Mouse (Mus musculus): Measurements from ENCODE around the gene D7Ertd443e. TPM values are rescaled to one million over a fixed set of nuclear protein-coding genes. Genes with fewer than 3 reads are reported as not detected.

The D7Ertd443e gene
- total and polyA plus RNA-seq, 3 experiments: 0.22 TPM; not detected in 2

DNA sequence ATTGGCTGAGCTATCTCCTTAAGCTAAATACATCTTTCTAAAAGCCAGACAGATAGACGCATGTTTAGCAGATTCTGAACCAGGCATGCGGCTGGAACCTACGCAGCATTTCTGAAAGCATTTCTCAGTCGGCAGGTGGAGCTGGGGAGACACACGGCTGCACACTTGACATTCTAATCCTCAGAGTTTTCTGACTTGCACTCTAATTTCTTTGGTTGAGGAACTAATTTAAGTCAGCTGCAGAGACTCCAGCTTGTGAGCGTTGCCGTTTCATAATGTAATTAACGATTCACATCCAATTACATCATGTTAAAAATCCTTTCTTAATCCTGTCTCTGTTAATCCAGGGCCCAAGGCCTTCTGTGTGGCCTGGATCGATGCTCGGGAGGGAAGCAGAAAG lies 64.5 kb downstream of the D7Ertd443e start:
- no peak for ATAC-seq (ENCODE audit: extremely low read depth, insufficient number of reproducible peaks, low FRiP score, poor library complexity, severe bottlenecking)
- H3K4me3 ChIP-seq (ENCODE audit: low read depth, low read length): no peak overlapping the region

DNA sequence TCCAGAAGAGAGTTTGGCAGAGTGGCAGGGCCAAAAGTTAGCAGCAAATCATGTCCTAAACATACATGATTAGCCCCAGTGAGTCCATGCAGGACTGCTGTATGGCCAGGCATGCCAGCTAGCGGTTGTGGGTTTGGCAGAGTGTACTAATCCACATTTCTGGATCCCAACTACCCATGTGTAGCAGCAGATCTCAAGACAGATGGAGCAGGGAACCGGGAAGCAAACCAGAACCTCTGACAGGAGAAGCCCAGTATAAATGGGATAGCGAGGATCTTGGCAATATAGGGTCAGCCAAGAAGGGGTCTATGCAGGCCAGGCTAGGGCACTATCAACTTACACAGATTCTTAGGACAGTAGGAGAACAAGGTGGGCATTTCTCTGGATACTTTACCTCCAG lies 83.4 kb downstream of the D7Ertd443e start:
- ATAC-seq (ENCODE audit: extremely low read depth, insufficient number of reproducible peaks, low FRiP score, poor library complexity, severe bottlenecking) (no peak), DNase-seq (ENCODE audit: low spot score) (no peak)
- no peak for TF ChIP-seq POLR2AphosphoS5 (IDR thresholded peaks at IDR 0.05; ENCODE audit: insufficient replicate concordance, low read depth, low read length)
- no peak for TF ChIP-seq CTCF (IDR thresholded peaks at IDR 0.05; ENCODE audit: low read depth, low read length)
- no peak for TF ChIP-seq GATA2 (IDR thresholded peaks at IDR 0.05; ENCODE audit: borderline replicate concordance, low read depth, low read length)
- TF ChIP-seq TAL1 (conservative IDR thresholded peaks at IDR 0.05; ENCODE audit: low read depth, low read length): no peak
- no peak for TF ChIP-seq GATA1 (IDR thresholded peaks at IDR 0.05; ENCODE audit: borderline replicate concordance, low read length)
- Histone ChIP-seq H3K27me3 (ENCODE audit: insufficient read depth, low read length) (no peaks in the 10 kb centered on the region), H3K4me3 (ENCODE audit: low read depth, low read length) (no peak overlapping the region), H3K4me1 (ENCODE audit: insufficient read depth, low read depth, low read length) (no peaks in the 10 kb centered on the region), H3K36me3 (replicated peaks) (no peaks in the 10 kb centered on the region), H3K9me3 (replicated peaks) (peaks cover 49% of the 10 kb centered on the region)

More for the DNA sequence above, 64.5 kb downstream of the D7Ertd443e start:
- DNase-seq (ENCODE audit: low spot score): no peak
- Histone ChIP-seq H3K4me1 (ENCODE audit: insufficient read depth, low read depth, low read length) (no peaks in the 10 kb centered on the region), H3K27me3 (ENCODE audit: insufficient read depth, low read length) (no peaks in the 10 kb centered on the region), H3K9me3 (replicated peaks) (peaks cover 42% of the 10 kb centered on the region), H3K36me3 (replicated peaks) (no peaks in the 10 kb centered on the region)
- TF ChIP-seq CTCF (IDR thresholded peaks at IDR 0.05; ENCODE audit: low read depth, low read length) (no peak), TAL1 (conservative IDR thresholded peaks at IDR 0.05; ENCODE audit: low read depth, low read length) (no peak), POLR2AphosphoS5 (IDR thresholded peaks at IDR 0.05; ENCODE audit: insufficient replicate concordance, low read depth, low read length) (no peak), GATA2 (IDR thresholded peaks at IDR 0.05; ENCODE audit: borderline replicate concordance, low read depth, low read length) (no peak), GATA1 (IDR thresholded peaks at IDR 0.05; ENCODE audit: borderline replicate concordance, low read length) (no peak)

GRCm38 (mm10) chr7:134301285-134301684 lies 84.2 kb downstream of the D7Ertd443e start:
- H3K4me1 ChIP-seq (ENCODE audit: insufficient read depth, low read depth, low read length): no peaks in the 10 kb centered on the region
- TF ChIP-seq GATA1 (IDR thresholded peaks at IDR 0.05; ENCODE audit: borderline replicate concordance, low read length) (no peak), CTCF (IDR thresholded peaks at IDR 0.05; ENCODE audit: low read depth, low read length) (no peak), GATA2 (IDR thresholded peaks at IDR 0.05; ENCODE audit: borderline replicate concordance, low read depth, low read length) (no peak), POLR2AphosphoS5 (IDR thresholded peaks at IDR 0.05; ENCODE audit: insufficient replicate concordance, low read depth, low read length) (no peak), TAL1 (conservative IDR thresholded peaks at IDR 0.05; ENCODE audit: low read depth, low read length) (no peak)
- peaks cover 49% of the 10 kb centered on the region for H3K9me3 ChIP-seq (replicated peaks)
- no peaks in the 10 kb centered on the region for H3K27me3 ChIP-seq (ENCODE audit: insufficient read depth, low read length)
- no peaks in the 10 kb centered on the region for H3K36me3 ChIP-seq (replicated peaks)
- ATAC-seq (ENCODE audit: extremely low read depth, insufficient number of reproducible peaks, low FRiP score, poor library complexity, severe bottlenecking) (no peak), DNase-seq (ENCODE audit: low spot score) (no peak)
- no peak overlapping the region for H3K4me3 ChIP-seq (ENCODE audit: low read depth, low read length)

DNA sequence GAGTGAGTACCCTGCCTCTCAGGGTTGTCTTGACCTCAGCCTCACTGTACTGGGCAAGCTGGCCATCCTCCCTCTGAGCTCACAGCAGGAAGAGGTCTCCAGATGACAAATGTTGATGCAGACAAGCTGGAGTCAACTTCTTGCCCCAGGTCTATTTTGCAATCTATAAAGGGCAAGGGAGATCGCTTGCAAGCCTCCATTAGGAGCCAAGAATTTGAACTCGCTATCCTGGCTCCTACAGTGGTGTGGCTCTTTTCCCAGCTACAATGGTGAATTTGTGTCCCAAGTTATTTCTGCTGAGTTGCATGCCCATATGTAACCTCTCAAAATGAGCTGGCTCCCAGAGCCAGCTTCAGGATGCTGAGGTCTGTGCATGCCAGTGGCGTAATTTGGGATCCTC lies 92.7 kb downstream of the D7Ertd443e start:
- H3K27me3 ChIP-seq (ENCODE audit: insufficient read depth, low read length): no peaks in the 10 kb centered on the region
- H3K36me3 ChIP-seq (replicated peaks): no peaks in the 10 kb centered on the region
- peaks cover 68% of the 10 kb centered on the region for H3K9me3 ChIP-seq (replicated peaks)
- no peaks in the 10 kb centered on the region for H3K4me1 ChIP-seq (ENCODE audit: insufficient read depth, low read depth, low read length)
- TF ChIP-seq GATA2 (IDR thresholded peaks at IDR 0.05; ENCODE audit: borderline replicate concordance, low read depth, low read length): no peak
- TF ChIP-seq CTCF (IDR thresholded peaks at IDR 0.05; ENCODE audit: low read depth, low read length): no peak
- no peak for TF ChIP-seq POLR2AphosphoS5 (IDR thresholded peaks at IDR 0.05; ENCODE audit: insufficient replicate concordance, low read depth, low read length)
- no peak for TF ChIP-seq TAL1 (conservative IDR thresholded peaks at IDR 0.05; ENCODE audit: low read depth, low read length)
- ATAC-seq (ENCODE audit: extremely low read depth, insufficient number of reproducible peaks, low FRiP score, poor library complexity, severe bottlenecking): no peak
- DNase-seq (ENCODE audit: low spot score): no peak
- no peak overlapping the region for H3K4me3 ChIP-seq (ENCODE audit: low read depth, low read length)

GRCm38 (mm10) chr7:134289611-134290301 lies 95.7 kb downstream of the D7Ertd443e start:
- Histone ChIP-seq H3K4me3 (ENCODE audit: low read depth, low read length) (no peak overlapping the region), H3K4me1 (ENCODE audit: insufficient read depth, low read depth, low read length) (no peaks in the 10 kb centered on the region), H3K27me3 (ENCODE audit: insufficient read depth, low read length) (no peaks in the 10 kb centered on the region), H3K36me3 (replicated peaks) (no peaks in the 10 kb centered on the region), H3K9me3 (replicated peaks) (peaks cover 55% of the 10 kb centered on the region)
- TF ChIP-seq POLR2AphosphoS5 (IDR thresholded peaks at IDR 0.05; ENCODE audit: insufficient replicate concordance, low read depth, low read length) (no peak), TAL1 (conservative IDR thresholded peaks at IDR 0.05; ENCODE audit: low read depth, low read length) (no peak), GATA1 (IDR thresholded peaks at IDR 0.05; ENCODE audit: borderline replicate concordance, low read length) (no peak), GATA2 (IDR thresholded peaks at IDR 0.05; ENCODE audit: borderline replicate concordance, low read depth, low read length) (no peak), CTCF (IDR thresholded peaks at IDR 0.05; ENCODE audit: low read depth, low read length) (no peak)
- no peak for ATAC-seq (ENCODE audit: extremely low read depth, insufficient number of reproducible peaks, low FRiP score, poor library complexity, severe bottlenecking)
- DNase-seq (ENCODE audit: low spot score): no peak

GRCm38 (mm10) chr7:134289126-134289525 lies 96.3 kb downstream of the D7Ertd443e start:
- no peak for ATAC-seq (ENCODE audit: extremely low read depth, insufficient number of reproducible peaks, low FRiP score, poor library complexity, severe bottlenecking)
- Histone ChIP-seq H3K36me3 (replicated peaks) (no peaks in the 10 kb centered on the region), H3K4me3 (ENCODE audit: low read depth, low read length) (no peak overlapping the region), H3K9me3 (replicated peaks) (peaks cover 53% of the 10 kb centered on the region), H3K4me1 (ENCODE audit: insufficient read depth, low read depth, low read length) (no peaks in the 10 kb centered on the region), H3K27me3 (ENCODE audit: insufficient read depth, low read length) (no peaks in the 10 kb centered on the region)
- TF ChIP-seq POLR2AphosphoS5 (IDR thresholded peaks at IDR 0.05; ENCODE audit: insufficient replicate concordance, low read depth, low read length): no peak
- TF ChIP-seq CTCF (IDR thresholded peaks at IDR 0.05; ENCODE audit: low read depth, low read length): no peak
- no peak for TF ChIP-seq GATA1 (IDR thresholded peaks at IDR 0.05; ENCODE audit: borderline replicate concordance, low read length)
- no peak for TF ChIP-seq GATA2 (IDR thresholded peaks at IDR 0.05; ENCODE audit: borderline replicate concordance, low read depth, low read length)
- TF ChIP-seq TAL1 (conservative IDR thresholded peaks at IDR 0.05; ENCODE audit: low read depth, low read length): no peak
- no peak for DNase-seq (ENCODE audit: low spot score)
